Mouse (Mus musculus) adrenal gland, adult 10 weeks (tissue): Measurements from ENCODE around the gene Defb23. TPM values are rescaled to one million over a fixed set of nuclear protein-coding genes. Genes with fewer than 3 reads are reported as not detected.

Experiments
- polyA plus RNA-seq: library from polyadenylated mRNA; stranded (reverse); fragments of 350-450 nt; fragmentation: Illumina TruSeq; extraction: RNeasy Lipid Tissue Mini Kit (QIAGEN cat#74804); gene quantifications from one replicate; pipeline ENCODE4 v1.2.3, GENCODE M21; 2014; ENCODE audit warnings: low read depth, low replicate concordance

Defb23 gene
- polyA plus RNA-seq, result not detected

DNA sequence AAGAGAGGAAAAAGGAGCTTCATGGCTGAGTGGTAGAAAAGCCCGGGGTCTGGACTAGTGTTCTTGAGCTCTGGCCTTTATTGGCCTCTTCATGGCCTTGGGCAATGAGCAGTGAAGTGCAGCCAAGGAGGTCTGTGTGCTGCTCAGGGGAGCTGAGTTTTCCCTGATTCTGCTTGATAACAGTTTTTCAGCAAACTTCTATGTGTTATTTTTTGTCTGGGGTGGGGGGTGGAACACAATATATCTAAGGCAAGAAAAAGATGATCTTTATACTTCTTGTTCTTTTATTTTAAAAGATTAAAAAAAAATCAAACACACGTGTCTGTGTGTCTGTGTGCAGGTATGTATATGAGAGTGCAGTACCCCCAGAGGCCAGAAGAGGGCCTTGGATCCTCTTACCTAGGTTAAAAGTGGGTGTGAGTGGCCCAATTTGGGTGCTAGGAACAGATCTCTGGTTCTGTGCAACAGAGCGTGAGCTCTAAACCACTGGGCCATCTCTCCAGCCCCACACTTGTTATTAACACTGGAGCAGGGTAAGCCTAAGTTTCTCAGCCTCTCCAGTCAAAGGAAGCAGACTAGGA is at the start of gene Defb23:
Gene Defb23 (minus strand): TSS at position 51 of the 581 bp plus-strand sequence.

DNA sequence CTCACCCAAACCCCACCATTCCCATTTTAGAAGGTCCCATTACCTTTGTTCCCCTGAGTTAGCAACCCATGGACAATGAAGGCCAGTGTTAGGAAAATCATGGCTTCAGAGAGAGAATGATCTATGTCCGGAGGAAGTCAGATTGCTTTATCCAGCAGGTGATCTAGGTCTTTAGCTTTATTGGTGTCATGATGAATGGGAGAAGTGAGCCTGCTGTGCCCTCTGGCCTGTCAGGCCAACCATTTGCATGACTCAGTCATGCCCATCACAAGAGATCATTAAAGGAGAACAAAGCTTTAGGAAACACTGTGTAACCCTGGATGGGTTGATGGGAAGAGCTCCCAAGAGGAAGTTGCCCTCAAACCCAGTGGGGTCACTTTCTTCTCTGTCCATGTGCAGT is 47.2 kb upstream of the Defb23 start, which contains the start of gene Defb26:
Gene Defb26 (minus strand): TSS at position 101 of the 400 bp plus-strand sequence.

DNA sequence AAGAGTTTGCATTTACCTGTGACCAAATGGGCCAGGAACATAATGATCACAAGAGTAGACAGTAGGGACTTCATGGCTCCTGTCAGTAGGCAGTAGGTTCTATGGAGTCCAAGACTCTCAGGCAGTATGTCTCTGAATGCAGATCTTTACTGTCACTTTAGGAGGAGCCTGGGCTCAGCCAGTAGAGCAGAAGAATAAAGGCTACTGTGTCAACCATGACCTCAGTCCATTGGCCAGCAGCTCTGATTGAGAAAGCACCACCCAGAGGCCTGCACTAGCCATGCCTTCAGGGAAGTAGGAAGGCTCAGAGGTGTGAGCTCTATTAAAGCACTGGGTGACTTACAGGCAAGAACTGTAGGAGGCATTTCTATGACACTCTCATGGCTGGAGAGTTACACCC is 25.6 kb upstream of the Defb23 start, which contains the start of gene Defb22:
Gene Defb22 (minus strand): TSS at position 101 of the 400 bp plus-strand sequence.

DNA sequence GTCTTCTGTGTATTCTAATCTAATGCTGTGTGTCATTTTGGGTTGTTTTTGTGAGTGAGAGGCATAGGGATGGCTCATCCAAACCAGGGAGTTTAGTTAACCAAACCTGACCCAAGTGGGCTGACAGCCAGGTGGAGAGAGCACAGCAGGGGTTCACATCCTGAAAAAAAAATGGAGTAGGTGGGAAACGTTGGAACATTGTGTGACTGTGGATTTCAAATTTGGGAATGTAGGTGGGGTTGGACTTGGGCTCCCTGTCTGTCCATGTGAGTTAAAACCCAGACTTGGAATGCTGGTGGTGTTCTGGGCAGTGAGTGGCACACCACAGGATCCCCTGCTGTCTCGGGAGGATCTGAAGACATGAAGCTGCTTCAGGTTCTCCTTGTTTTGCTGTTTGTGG is 12.3 kb upstream of the Defb23 start, which contains the start of gene Defb20:
Gene Defb20 (plus strand): TSS at position 301 of the 400 bp plus-strand sequence.

DNA sequence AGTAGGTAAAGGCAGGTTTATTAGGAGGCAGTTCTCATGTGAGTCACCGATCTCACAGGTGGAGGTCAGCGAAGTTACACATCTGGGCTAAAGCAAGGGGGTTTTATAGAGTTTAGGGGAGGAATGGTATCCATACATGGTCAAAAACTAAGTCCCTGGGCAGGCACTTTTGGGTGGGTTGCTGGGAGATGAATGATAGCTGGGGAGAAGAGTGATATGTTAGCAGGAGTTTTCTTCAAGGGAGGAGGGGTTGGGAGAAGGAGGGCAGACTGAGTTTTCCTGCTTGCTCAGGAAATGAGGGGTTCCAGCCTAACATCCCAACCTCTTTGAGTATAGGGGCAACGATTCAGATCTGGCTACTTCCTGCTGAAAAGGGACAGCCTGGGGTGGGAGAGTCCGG is 49.1 kb downstream of the Defb23 start, which contains the start of gene 6820408C15Rik:
Gene 6820408C15Rik (plus strand): TSS at position 301 of the 400 bp plus-strand sequence.

DNA sequence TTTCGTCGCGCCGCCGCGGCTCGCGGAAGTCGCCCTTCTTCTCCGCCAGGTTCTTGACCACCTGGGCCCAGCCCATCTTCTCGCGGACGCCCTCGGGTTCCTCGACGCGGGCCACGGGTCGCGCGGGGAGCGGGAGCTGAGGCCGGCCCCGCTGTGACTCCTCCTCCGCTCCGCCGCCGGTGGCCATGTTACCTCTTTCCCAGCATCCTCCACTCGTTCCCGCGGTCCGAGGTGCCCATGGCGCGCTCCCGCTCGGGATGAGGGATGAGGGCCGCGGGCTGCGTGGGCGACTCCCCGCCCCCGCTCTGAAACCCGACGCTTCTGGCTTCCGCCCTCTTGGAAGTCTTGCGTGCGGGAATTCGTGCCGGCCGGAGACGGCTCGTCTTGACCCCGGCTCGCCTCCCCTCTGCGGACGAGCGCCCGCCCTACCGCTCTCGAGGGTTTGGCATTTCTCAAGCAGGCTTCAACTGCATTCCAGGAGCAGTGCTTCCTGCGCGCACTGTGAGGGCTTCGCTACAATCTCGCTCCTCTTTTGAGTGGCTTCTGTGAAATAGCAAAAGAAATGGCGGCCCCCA is 49.7 kb downstream of the Defb23 start, which contains the start of gene Zcchc3:
Gene Zcchc3 (minus strand): TSS at position 437 of the 575 bp plus-strand sequence.

Other genes starting within 250 kb of the Defb23 start
- 246 TPM for gene Csnk2a1, start 237.8 kb downstream of the Defb23 start, polyA plus RNA-seq
- 55.9 TPM for gene Tbc1d20, start 170.8 kb downstream of the Defb23 start, polyA plus RNA-seq
- gene Rbck1, start 132.0 kb downstream of the Defb23 start, polyA plus RNA-seq, result 1.0 TPM
- gene Trib3, start 120.6 kb downstream of the Defb23 start, polyA plus RNA-seq, result 0.35 TPM
- 2.0 TPM for gene Nrsn2, start 88.0 kb downstream of the Defb23 start, polyA plus RNA-seq
- 0.58 TPM for gene Sox12, start 66.6 kb downstream of the Defb23 start, polyA plus RNA-seq
- gene Zcchc3, start 49.6 kb downstream of the Defb23 start, polyA plus RNA-seq, result 3.8 TPM
- not detected for gene 6820408C15Rik, start 49.0 kb downstream of the Defb23 start, polyA plus RNA-seq
- gene Defb20, start 12.4 kb upstream of the Defb23 start, polyA plus RNA-seq, result 1.7 TPM
- gene Defb22, start 25.5 kb upstream of the Defb23 start, polyA plus RNA-seq, result not detected
- not detected for gene Defb26, start 47.1 kb upstream of the Defb23 start, polyA plus RNA-seq
- gene Defb28, start 53.6 kb upstream of the Defb23 start, polyA plus RNA-seq, result not detected
- gene Defb29, start 75.5 kb upstream of the Defb23 start, polyA plus RNA-seq, result not detected
- gene Gm17416, start 104.7 kb upstream of the Defb23 start, polyA plus RNA-seq, result not detected
- not detected for gene Defb21, start 108.1 kb upstream of the Defb23 start, polyA plus RNA-seq
- not detected for gene Defb19, start 115.7 kb upstream of the Defb23 start, polyA plus RNA-seq
- gene Defb45, start 134.8 kb upstream of the Defb23 start, polyA plus RNA-seq, result not detected
- gene Defb36, start 139.7 kb upstream of the Defb23 start, polyA plus RNA-seq, result not detected
- gene Defb25, start 158.4 kb upstream of the Defb23 start, polyA plus RNA-seq, result not detected
- gene Rem1, start 162.3 kb upstream of the Defb23 start, polyA plus RNA-seq, result 2.4 TPM
- 56.0 TPM for gene H13, start 204.8 kb upstream of the Defb23 start, polyA plus RNA-seq
- gene Mcts2, start 222.4 kb upstream of the Defb23 start, polyA plus RNA-seq, result 38.9 TPM